ENCODE assay signal across 17 mouse cellular contexts in the genomic region with DNA sequence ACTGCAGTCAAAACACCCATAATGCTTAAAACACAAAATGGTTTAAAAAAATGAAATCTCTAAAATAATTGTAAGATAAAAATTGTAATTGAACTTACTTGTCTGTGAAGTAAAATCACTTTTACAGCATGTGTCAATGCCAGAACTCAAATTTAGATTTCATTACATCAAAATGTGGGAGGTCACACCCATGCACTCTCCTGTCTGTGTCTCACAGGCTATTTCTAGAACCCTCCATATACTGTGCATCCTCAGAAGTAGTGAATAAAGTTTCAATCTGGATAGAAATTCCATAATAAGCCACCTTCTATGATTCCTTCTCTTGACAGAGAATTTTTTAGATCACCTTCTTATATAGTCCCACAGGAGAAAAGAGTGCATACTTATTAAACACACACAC.
"Had no signal": no experiment of that assay in that cellular context is flagged by ENCODE, and none has a peak within 500 bp of the region (broad histone marks: within the 10 kb centered on the region; RNA-seq: fewer than 3 reads in every experiment).

No protein-coding gene starts in this region.

- ATAC-seq: liver, embryonic 12.5 days; liver, postnatal 0 days; lung, postnatal 0 days; midbrain, embryonic 13.5 days; midbrain, embryonic 15.5 days; midbrain, embryonic 16.5 days had no signal

- DNase-seq: left cerebral cortex, postnatal 4 days; liver; liver, embryonic 13.5 days; liver, postnatal 0 days; lung, adult 18-20 months; lung, adult 2 months; lung, embryonic 14.5 days; lung, postnatal 10 days; lung, postnatal 14 days; lung, postnatal 36 days; lung, postnatal 4 days; midbrain, embryonic 14.5 days had no signal
